Mouse (Mus musculus) cortical plate, adult 2 months (tissue): ENCODE measurements around the gene Fam149a.

Experiments used
- CTCF ChIP-seq: fragments of 200-500 bp; IDR thresholded peaks from 2 replicates; pipeline ENCODE4 v1.5.1; 2011; ENCODE audit warnings: mild to moderate bottlenecking, control low read depth, low read length; ENCODE audit not compliant: insufficient read depth; ENCODE audit errors: extremely low read depth
- POLR2A ChIP-seq: fragments of 200-500 bp; IDR thresholded peaks from 2 replicates; pipeline ENCODE4 v1.6.1; 2011; ENCODE audit warnings: mild to moderate bottlenecking, low read length, control low read depth; ENCODE audit not compliant: insufficient read depth; ENCODE audit errors: extremely low read depth

- no peak for TF ChIP-seq CTCF
- no peak for TF ChIP-seq POLR2A
These were observed 772 bp downstream of the Fam149a start for GRCm38 (mm10) chr8:45381075-45381962.
